Mouse (Mus musculus) erythroblast, embryonic 14.5 days (primary cell): ENCODE data around the gene Fam214a. TPM values are rescaled to one million over a fixed set of nuclear protein-coding genes. Genes with fewer than 3 reads are reported as not detected.

Experiments
- H3K27me3 ChIP-seq: 2 replicates; pipeline ENCODE4 v1.6.1; 2012; ENCODE audit warnings: inconsistent platforms; ENCODE audit not compliant: control insufficient read depth
- H3K36me3 ChIP-seq: 2 replicates; pipeline ENCODE4 v1.6.1; 2012; ENCODE audit warnings: mild to moderate bottlenecking, inconsistent platforms; ENCODE audit not compliant: control insufficient read depth
- H3K4me1 ChIP-seq: 2 replicates; pipeline ENCODE4 v1.6.1; 2012; ENCODE audit warnings: inconsistent platforms; ENCODE audit not compliant: control insufficient read depth
- H3K4me3 ChIP-seq: replicated peaks from 2 replicates; pipeline ENCODE3; 2012; ENCODE audit warnings: moderate library complexity, mild to moderate bottlenecking, inconsistent platforms
- H3K9me3 ChIP-seq: 2 replicates; pipeline ENCODE4 v1.6.1; 2012; ENCODE audit warnings: low read length, inconsistent platforms, mixed read lengths; ENCODE audit not compliant: control insufficient read depth
- GATA1 ChIP-seq: IDR thresholded peaks from 2 replicates; pipeline ENCODE4 v1.6.1; 2012; ENCODE audit warnings: low read length, inconsistent platforms, mixed read lengths
- TAL1 ChIP-seq: IDR thresholded peaks from 3 replicates; pipeline ENCODE4 v1.6.1; 2012; ENCODE audit warnings: low read length, inconsistent platforms, mixed read lengths
- polyA plus RNA-seq: library from polyadenylated mRNA; stranded (reverse); fragments of >175 nt; gene quantifications from 2 replicates; pipeline ENCODE4 v1.2.3, GENCODE M21; 2012

Gene Fam214a
- not detected in 2 replicates for polyA plus RNA-seq

- H3K9me3 ChIP-seq = no peaks in the 10 kb centered on the region
- no peaks in the 10 kb centered on the region for H3K27me3 ChIP-seq
- H3K4me1 ChIP-seq = peaks cover 14% of the 10 kb centered on the region
- H3K4me3 ChIP-seq = peak within 1 kb of the TSS; percentile 75
- TF ChIP-seq TAL1 = no peak
- no peak for TF ChIP-seq GATA1
- no peaks in the 10 kb centered on the region; the same call in 1 of the 2 replicates for H3K36me3 ChIP-seq
Observed at GRCm38 (mm10) chr9:74952756-74953247, at the start of gene Fam214a. Fam214a (plus strand) TSS chr9:74952884.

GRCm38 (mm10) chr9:74904866-74905508 lies 47.7 kb upstream of the Fam214a start:
- Histone ChIP-seq H3K4me3 (no peak overlapping the region), H3K9me3 (no peaks in the 10 kb centered on the region), H3K27me3 (no peaks in the 10 kb centered on the region), H3K36me3 (no peaks in the 10 kb centered on the region), H3K4me1 (no peaks in the 10 kb centered on the region; the same call in 1 of the 2 replicates)
- no peak for TF ChIP-seq TAL1
- no peak for TF ChIP-seq GATA1

GRCm38 (mm10) chr9:74906951-74907350 lies 45.7 kb upstream of the Fam214a start:
- no peaks in the 10 kb centered on the region for H3K36me3 ChIP-seq
- TF ChIP-seq GATA1 (no peak), TAL1 (no peak)
- H3K4me1 ChIP-seq = no peaks in the 10 kb centered on the region; the same call in 1 of the 2 replicates
- no peak overlapping the region for H3K4me3 ChIP-seq
- no peaks in the 10 kb centered on the region for H3K27me3 ChIP-seq
- H3K9me3 ChIP-seq = no peaks in the 10 kb centered on the region

- TF ChIP-seq GATA1 = no peak
- TF ChIP-seq TAL1 = no peak
- no peaks in the 10 kb centered on the region; the same call in 1 of the 2 replicates for H3K4me1 ChIP-seq
- no peaks in the 10 kb centered on the region for H3K9me3 ChIP-seq
- no peaks in the 10 kb centered on the region for H3K27me3 ChIP-seq
- no peaks in the 10 kb centered on the region for H3K36me3 ChIP-seq
- no peak overlapping the region for H3K4me3 ChIP-seq
Observed at GRCm38 (mm10) chr9:74909245-74909644, 43.4 kb upstream of the Fam214a start.

GRCm38 (mm10) chr9:74910226-74910759 lies 42.4 kb upstream of the Fam214a start:
- no peaks in the 10 kb centered on the region for H3K9me3 ChIP-seq
- no peaks in the 10 kb centered on the region for H3K4me1 ChIP-seq
- H3K36me3 ChIP-seq = no peaks in the 10 kb centered on the region
- H3K27me3 ChIP-seq = no peaks in the 10 kb centered on the region
- no peak overlapping the region for H3K4me3 ChIP-seq
- TF ChIP-seq GATA1 = no peak
- TF ChIP-seq TAL1 = no peak

- TF ChIP-seq TAL1 = no peak
- TF ChIP-seq GATA1 = no peak
- H3K4me3 ChIP-seq = no peak overlapping the region
- no peaks in the 10 kb centered on the region for H3K36me3 ChIP-seq
- no peaks in the 10 kb centered on the region for H3K27me3 ChIP-seq
- H3K9me3 ChIP-seq = no peaks in the 10 kb centered on the region
- no peaks in the 10 kb centered on the region for H3K4me1 ChIP-seq
Observed at GRCm38 (mm10) chr9:74911430-74911829, 41.3 kb upstream of the Fam214a start.

- Histone ChIP-seq H3K27me3 (no peaks in the 10 kb centered on the region), H3K4me3 (no peak overlapping the region), H3K9me3 (no peaks in the 10 kb centered on the region), H3K4me1 (no peaks in the 10 kb centered on the region), H3K36me3 (no peaks in the 10 kb centered on the region)
- TF ChIP-seq GATA1 = no peak
- no peak for TF ChIP-seq TAL1
Observed at GRCm38 (mm10) chr9:74911919-74912318, 40.8 kb upstream of the Fam214a start.

- Histone ChIP-seq H3K4me1 (no peaks in the 10 kb centered on the region), H3K4me3 (no peak overlapping the region), H3K9me3 (peaks cover 4% of the 10 kb centered on the region; the same call in 1 of the 2 replicates), H3K27me3 (no peaks in the 10 kb centered on the region), H3K36me3 (no peaks in the 10 kb centered on the region)
- TF ChIP-seq TAL1 (no peak), GATA1 (no peak)
Observed at GRCm38 (mm10) chr9:74912619-74913376, 39.9 kb upstream of the Fam214a start.

GRCm38 (mm10) chr9:74915611-74916010 lies 37.1 kb upstream of the Fam214a start:
- peaks cover 4% of the 10 kb centered on the region; the same call in 1 of the 2 replicates for H3K9me3 ChIP-seq
- no peaks in the 10 kb centered on the region for H3K36me3 ChIP-seq
- no peak overlapping the region for H3K4me3 ChIP-seq
- no peaks in the 10 kb centered on the region for H3K27me3 ChIP-seq
- TF ChIP-seq GATA1 (no peak), TAL1 (no peak)
- no peaks in the 10 kb centered on the region for H3K4me1 ChIP-seq
